Mouse (Mus musculus): ENCODE measurements around the gene Tyw1. TPM values are rescaled to one million over a fixed set of nuclear protein-coding genes. Genes with fewer than 3 reads are reported as not detected.
A peak's percentile ranks its signal among the peaks of the same experiment; 100 is the strongest.

Gene Tyw1
- polyA plus RNA-seq, 1 experiment from 2014 or later: 34.0 TPM

GRCm38 (mm10) chr5:130307921-130308320, 52.5 kb downstream of the Tyw1 start:
- DNase-seq (ENCODE audit: low read depth, low spot score): no peak
- ChIA-PET CTCF (no interaction called here), POLR2A (no interaction called here)
- in situ Hi-C loops (cut with MboI; ENCODE audit: low pct_unique_long_range_greater_than_20kb): loop anchor here (25.0 kb wide), 1 partner anchor 1129 kb away; no protein-coding TSS in a partner anchor
- no peaks in the 10 kb centered on the region for H3K27me3 ChIP-seq
- no peak for ATAC-seq
- no peak for TF ChIP-seq CTCF (IDR thresholded peaks at IDR 0.05)

GRCm38 (mm10) chr5:130310077-130310476, 54.7 kb downstream of the Tyw1 start:
- no peaks in the 10 kb centered on the region for H3K27me3 ChIP-seq
- POLR2A ChIA-PET: no interaction called here
- in situ Hi-C loops (cut with MboI; ENCODE audit: low pct_unique_long_range_greater_than_20kb): loop anchor here (25.0 kb wide), 1 partner anchor 1127 kb away; no protein-coding TSS in a partner anchor
- DNase-seq (ENCODE audit: low read depth, low spot score) (no peak), ATAC-seq (no peak)
- no peak for TF ChIP-seq CTCF (IDR thresholded peaks at IDR 0.05)
- CTCF ChIA-PET: no interaction called here

GRCm38 (mm10) chr5:130310827-130311226, 55.4 kb downstream of the Tyw1 start:
- ChIA-PET CTCF (no interaction called here), POLR2A (interaction anchor here (0.6 kb wide), 1 partner anchor 53 kb away, joined by 3 read pairs; no protein-coding TSS in a partner anchor)
- TF ChIP-seq CTCF (IDR thresholded peaks at IDR 0.05): no peak
- ATAC-seq (no peak), DNase-seq (ENCODE audit: low read depth, low spot score) (no peak)
- H3K27me3 ChIP-seq: no peaks in the 10 kb centered on the region
- in situ Hi-C loops (cut with MboI; ENCODE audit: low pct_unique_long_range_greater_than_20kb): loop anchor here (25.0 kb wide), 1 partner anchor 1126 kb away; no protein-coding TSS in a partner anchor

- H3K27me3 ChIP-seq: no peaks in the 10 kb centered on the region
- POLR2A ChIA-PET: no interaction called here
- TF ChIP-seq CTCF (IDR thresholded peaks at IDR 0.05): no peak
- CTCF ChIA-PET: no interaction called here
- DNase-seq (ENCODE audit: low read depth, low spot score) (no peak), ATAC-seq (no peak)
- in situ Hi-C loops (cut with MboI; ENCODE audit: low pct_unique_long_range_greater_than_20kb): loop anchor here (25.0 kb wide), 1 partner anchor 1124 kb away; no protein-coding TSS in a partner anchor
Measured at GRCm38 (mm10) chr5:130313488-130313887, 58.1 kb downstream of the Tyw1 start.

GRCm38 (mm10) chr5:130314926-130315325, 59.5 kb downstream of the Tyw1 start:
- in situ Hi-C loops (cut with MboI; ENCODE audit: low pct_unique_long_range_greater_than_20kb): loop anchor here (25.0 kb wide), 1 partner anchor 1122 kb away; no protein-coding TSS in a partner anchor
- POLR2A ChIA-PET: no interaction called here

GRCm38 (mm10) chr5:130316321-130316720, 60.9 kb downstream of the Tyw1 start:
- DNase-seq (ENCODE audit: low read depth, low spot score): no peak
- ATAC-seq: no peak
- TF ChIP-seq CTCF (IDR thresholded peaks at IDR 0.05): no peak
- ChIA-PET POLR2A (no interaction called here), CTCF (no interaction called here)
- in situ Hi-C loops (cut with MboI; ENCODE audit: low pct_unique_long_range_greater_than_20kb): loop anchor here (25.0 kb wide), 1 partner anchor 1121 kb away; no protein-coding TSS in a partner anchor
- no peaks in the 10 kb centered on the region for H3K27me3 ChIP-seq

More at GRCm38 (mm10) chr5:130314926-130315325, 59.5 kb downstream of the Tyw1 start:
- TF ChIP-seq CTCF (IDR thresholded peaks at IDR 0.05): peak; percentile 66
- ATAC-seq (no peak), DNase-seq (ENCODE audit: low read depth, low spot score) (no peak)
- CTCF ChIA-PET: no interaction called here
- H3K27me3 ChIP-seq: no peaks in the 10 kb centered on the region

GRCm38 (mm10) chr5:130319783-130320182, 64.4 kb downstream of the Tyw1 start:
- no peak for TF ChIP-seq CTCF (IDR thresholded peaks at IDR 0.05)
- H3K27me3 ChIP-seq: no peaks in the 10 kb centered on the region
- ChIA-PET POLR2A (no interaction called here), CTCF (interaction anchor here (1.0 to 1.3 kb wide), 2 partner anchors 8 to 534 kb away, joined by 3 to 4 read pairs; no protein-coding TSS in a partner anchor)
- ATAC-seq: no peak
- in situ Hi-C loops (cut with MboI; ENCODE audit: low pct_unique_long_range_greater_than_20kb): loop anchor here (25.0 kb wide), 1 partner anchor 1118 kb away; no protein-coding TSS in a partner anchor
- DNase-seq (ENCODE audit: low read depth, low spot score): no peak

- ChIA-PET POLR2A (interaction anchor here (0.5 kb wide), 1 partner anchor 12 kb away, joined by 4 read pairs; no protein-coding TSS in a partner anchor), CTCF (interaction anchor here (0.8 to 1.3 kb wide), 3 partner anchors 9 to 533 kb away, joined by 3 to 4 read pairs (median 3); no protein-coding TSS in a partner anchor)
- peak; percentile 68 for TF ChIP-seq CTCF (IDR thresholded peaks at IDR 0.05)
- no peaks in the 10 kb centered on the region for H3K27me3 ChIP-seq
- ATAC-seq: peak; percentile 67
- DNase-seq (ENCODE audit: low read depth, low spot score): no peak
- in situ Hi-C loops (cut with MboI; ENCODE audit: low pct_unique_long_range_greater_than_20kb): loop anchor here (25.0 kb wide), 1 partner anchor 1117 kb away; no protein-coding TSS in a partner anchor
Measured at GRCm38 (mm10) chr5:130320485-130320884, 65.1 kb downstream of the Tyw1 start.

- DNase-seq (ENCODE audit: low read depth, low spot score) (no peak), ATAC-seq (no peak)
- TF ChIP-seq CTCF (IDR thresholded peaks at IDR 0.05): no peak
- POLR2A ChIA-PET: no interaction called here
- in situ Hi-C loops (cut with MboI; ENCODE audit: low pct_unique_long_range_greater_than_20kb): no loop called here
- H3K27me3 ChIP-seq: no peaks in the 10 kb centered on the region
- CTCF ChIA-PET: no interaction called here
Measured at GRCm38 (mm10) chr5:130325486-130325885, 70.1 kb downstream of the Tyw1 start.

GRCm38 (mm10) chr5:130327615-130328263, 72.3 kb downstream of the Tyw1 start:
- no peak for TF ChIP-seq CTCF (IDR thresholded peaks at IDR 0.05)
- in situ Hi-C loops (cut with MboI; ENCODE audit: low pct_unique_long_range_greater_than_20kb): no loop called here
- H3K27me3 ChIP-seq: no peaks in the 10 kb centered on the region
- ChIA-PET CTCF (interaction anchor here (1.5 kb wide), 1 partner anchor 55 kb away, joined by 4 read pairs; no protein-coding TSS in a partner anchor), POLR2A (interaction anchor here (0.6 kb wide), 1 partner anchor 541 kb away, joined by 3 read pairs; no protein-coding TSS in a partner anchor)
- DNase-seq (ENCODE audit: low read depth, low spot score) (peak; percentile 19), ATAC-seq (peak; percentile 20)

- TF ChIP-seq CTCF (IDR thresholded peaks at IDR 0.05): no peak
- POLR2A ChIA-PET: interaction anchor here (0.6 to 0.8 kb wide), 2 partner anchors 16 to 474 kb away, joined by 5 read pairs; no protein-coding TSS in a partner anchor
- ATAC-seq (peak; percentile 53), DNase-seq (ENCODE audit: low read depth, low spot score) (peak; percentile 34)
- CTCF ChIA-PET: interaction anchor here (1.2 to 1.5 kb wide), 2 partner anchors 9 to 56 kb away, joined by 3 to 4 read pairs; no protein-coding TSS in a partner anchor
- in situ Hi-C loops (cut with MboI; ENCODE audit: low pct_unique_long_range_greater_than_20kb): no loop called here
- no peaks in the 10 kb centered on the region for H3K27me3 ChIP-seq
Measured at GRCm38 (mm10) chr5:130328366-130328765, 72.9 kb downstream of the Tyw1 start.

Measured in Patski (cell line).